Comparison of ENCODE assay signal across 10 mouse cellular contexts in genomic region chr9:110490913-110491312, GRCm38 (mm10). TPM values are rescaled to one million over a fixed set of nuclear protein-coding genes. Genes with fewer than 3 reads are reported as not detected.
DNase-seq lines count a peak whose midpoint lies in the region; ATAC-seq and TF ChIP-seq lines count a peak whose summit lies in the region.
"Had no signal": no experiment of that assay in that cellular context is flagged by ENCODE, and none has a peak within 500 bp of the region (broad histone marks: within the 10 kb centered on the region; RNA-seq: fewer than 3 reads in every experiment).

No protein-coding gene starts in this region.

- peak; percentile 57 for TF ChIP-seq CTCF in heart, adult 2 months (IDR thresholded peaks at IDR 0.05)
- TF ChIP-seq CTCF in liver, postnatal 0 days (IDR thresholded peaks at IDR 0.05; ENCODE audit: low read depth), result peak; percentile 62

- 58% methylated on average over 5 of the region's 5 CpGs for WGBS in heart, adult 2 months
- WGBS in heart, embryonic 10.5 days, result 54% methylated on average over 5 of the region's 5 CpGs
- WGBS in liver, postnatal 0 days (ENCODE audit: insufficient replicate concordance), result 63% methylated on average over 5 of the region's 5 CpGs
- 60% methylated on average over 5 of the region's 5 CpGs for WGBS in midbrain, embryonic 14.5 days
- 62% methylated on average over 5 of the region's 5 CpGs for WGBS in forebrain, embryonic 15.5 days

- no peaks in the 10 kb centered on the region for H3K79me2 ChIP-seq in heart, adult 2 months (replicated peaks; ENCODE audit: control insufficient read depth, insufficient read depth, low read length)

- no peak overlapping the region for H3K4me3 ChIP-seq in heart, adult 2 months
- no peak overlapping the region for H3K4me3 ChIP-seq in heart, embryonic 10.5 days
- no peak overlapping the region for H3K4me3 ChIP-seq in liver, postnatal 0 days (ENCODE audit: low read depth, low read length)
- H3K4me3 ChIP-seq in midbrain, embryonic 14.5 days (replicated peaks; ENCODE audit: low read depth, low read length), result no peak overlapping the region
- H3K4me3 ChIP-seq in forebrain, embryonic 15.5 days, result no peak overlapping the region
- H3K4me3 ChIP-seq: myocyte had no signal

- ATAC-seq in liver, postnatal 0 days, result no peak
- ATAC-seq in midbrain, embryonic 14.5 days (ENCODE audit: low FRiP score, low TSS enrichment), result no peak
- no peak for ATAC-seq in forebrain, embryonic 15.5 days (replicated peaks)

- TF ChIP-seq POLR2A in heart, adult 2 months (IDR thresholded peaks at IDR 0.05; ENCODE audit: insufficient read depth, low read depth, low read length), result no peak

- no peaks in the 10 kb centered on the region for H3K9me3 ChIP-seq in heart, embryonic 10.5 days
- H3K9me3 ChIP-seq in liver, postnatal 0 days (ENCODE audit: low read length), result peaks cover 9% of the 10 kb centered on the region
- no peaks in the 10 kb centered on the region; the same call in 1 of the 2 replicates for H3K9me3 ChIP-seq in midbrain, embryonic 14.5 days (ENCODE audit: control insufficient read depth, low read length)
- H3K9me3 ChIP-seq in forebrain, embryonic 15.5 days, result no peaks in the 10 kb centered on the region

- intact Hi-C loops in heart, adult 2 months (cut with DNase I), result no loop called here

- no peaks in the 10 kb centered on the region for H3K36me3 ChIP-seq in heart, adult 2 months (ENCODE audit: control insufficient read depth, insufficient read depth, low read length)
- no peaks in the 10 kb centered on the region for H3K36me3 ChIP-seq in heart, embryonic 10.5 days
- H3K36me3 ChIP-seq in liver, postnatal 0 days (replicated peaks; ENCODE audit: insufficient read depth, low read length), result no peaks in the 10 kb centered on the region
- no peaks in the 10 kb centered on the region for H3K36me3 ChIP-seq in midbrain, embryonic 14.5 days (ENCODE audit: control insufficient read depth, insufficient read depth, low read length)
- H3K36me3 ChIP-seq in forebrain, embryonic 15.5 days, result no peaks in the 10 kb centered on the region

- no peaks in the 10 kb centered on the region for H3K27me3 ChIP-seq in heart, adult 2 months (ENCODE audit: control insufficient read depth, insufficient read depth, low read length)
- H3K27me3 ChIP-seq in heart, embryonic 10.5 days (ENCODE audit: insufficient read depth, poor library complexity, severe bottlenecking), result no peaks in the 10 kb centered on the region
- H3K27me3 ChIP-seq in liver, postnatal 0 days (ENCODE audit: insufficient read depth, low read length), result no peaks in the 10 kb centered on the region
- no peaks in the 10 kb centered on the region for H3K27me3 ChIP-seq in midbrain, embryonic 14.5 days (ENCODE audit: control insufficient read depth, insufficient read depth, low read length)
- no peaks in the 10 kb centered on the region for H3K27me3 ChIP-seq in forebrain, embryonic 15.5 days

- no peak overlapping the region for H3K4me2 ChIP-seq in liver, postnatal 0 days (ENCODE audit: low read depth, low read length)
- H3K4me2 ChIP-seq in midbrain, embryonic 14.5 days (ENCODE audit: low read length), result no peak overlapping the region
- no peak overlapping the region for H3K4me2 ChIP-seq in forebrain, embryonic 15.5 days (replicated peaks)
- H3K4me2 ChIP-seq: heart, embryonic 11.5 days had no signal

- TF ChIP-seq EP300 in heart, adult 2 months (IDR thresholded peaks at IDR 0.05; ENCODE audit: insufficient read depth, low read depth, low read length), result no peak
- TF ChIP-seq EP300 in liver, postnatal 0 days (IDR thresholded peaks at IDR 0.05; ENCODE audit: low read depth), result no peak

- no peak overlapping the region for H3K9ac ChIP-seq in heart, adult 2 months (ENCODE audit: low read depth, low read length)
- H3K9ac ChIP-seq in liver, postnatal 0 days (replicated peaks), result no peak overlapping the region
- no peak overlapping the region for H3K9ac ChIP-seq in midbrain, embryonic 14.5 days (replicated peaks; ENCODE audit: low read length)
- H3K9ac ChIP-seq in forebrain, embryonic 15.5 days (replicated peaks), result no peak overlapping the region

- DNase-seq in heart, adult 2 months, result peak in 1 of 2 experiments; percentile 23
- no peak for DNase-seq in heart, embryonic 10.5 days (ENCODE audit: low spot score)
- peak; percentile 15 for DNase-seq in right cerebral cortex, postnatal 14 days
- DNase-seq in right cerebral cortex, adult 2 months (ENCODE audit: low spot score in 2 of 2), result no peak
- DNase-seq in liver, postnatal 0 days, result peak; percentile 44
- DNase-seq in thymus, postnatal 4 days, result peak; percentile 69
- no peak for DNase-seq in midbrain, embryonic 14.5 days

- H3K27ac ChIP-seq in heart, adult 2 months, result no peak overlapping the region
- no peak overlapping the region for H3K27ac ChIP-seq in heart, embryonic 10.5 days
- H3K27ac ChIP-seq in liver, postnatal 0 days (ENCODE audit: low read depth), result no peak overlapping the region
- H3K27ac ChIP-seq in midbrain, embryonic 14.5 days (replicated peaks; ENCODE audit: low read depth, low read length), result no peak overlapping the region
- no peak overlapping the region for H3K27ac ChIP-seq in forebrain, embryonic 15.5 days (replicated peaks)

- no peaks in the 10 kb centered on the region for H3K4me1 ChIP-seq in heart, adult 2 months (ENCODE audit: control insufficient read depth, insufficient read depth, low read length)
- H3K4me1 ChIP-seq in heart, embryonic 10.5 days, result no peaks in the 10 kb centered on the region
- H3K4me1 ChIP-seq in liver, postnatal 0 days (ENCODE audit: insufficient read depth), result no peaks in the 10 kb centered on the region
- H3K4me1 ChIP-seq in midbrain, embryonic 14.5 days (ENCODE audit: control insufficient read depth, insufficient read depth, low read length), result no peaks in the 10 kb centered on the region
- H3K4me1 ChIP-seq in forebrain, embryonic 15.5 days, result no peaks in the 10 kb centered on the region

RNA-seq across cellular contexts. Expression of gene Kif9, which starts 14.2 kb away (rescaled TPM):
- under 1 TPM; 0.10 to 0.43 TPM for total RNA-seq in heart, adult 2 months (2021)
- polyA plus RNA-seq in heart, adult 2 months (2012; rRNA removed), result 0.39 and 0.41 TPM in 2 replicates
- polyA plus RNA-seq in heart, embryonic 10.5 days (2016; fragmentation: Nextera tagmentation; extraction: Ambion mirVana), result 0.62 and 0.64 TPM in 2 replicates
- 0.09 and 0.53 TPM in 2 replicates for polyA plus RNA-seq in liver, postnatal 0 days (2015; fragmentation: Nextera tagmentation; extraction: Ambion mirVana)
- 2.4 and 3.4 TPM in 2 replicates for polyA plus RNA-seq in midbrain, embryonic 14.5 days (2014; fragmentation: Nextera tagmentation; extraction: Ambion mirVana)
- polyA plus RNA-seq in forebrain, embryonic 15.5 days (2015; fragmentation: Nextera tagmentation; extraction: Ambion mirVana), result 2.7 and 4.1 TPM in 2 replicates

RNA-seq across cellular contexts. Expression of gene Klhl18, which starts 14.4 kb away (rescaled TPM):
- 10 to 100 TPM; 11.4 to 12.0 TPM for total RNA-seq in heart, adult 2 months (2021)
- 13.0 and 18.2 TPM in 2 replicates for polyA plus RNA-seq in heart, adult 2 months (2012; rRNA removed)
- polyA plus RNA-seq in heart, embryonic 10.5 days (2016; fragmentation: Nextera tagmentation; extraction: Ambion mirVana), result 9.0 and 10.0 TPM in 2 replicates
- 1.4 and 1.5 TPM in 2 replicates for polyA plus RNA-seq in liver, postnatal 0 days (2015; fragmentation: Nextera tagmentation; extraction: Ambion mirVana)
- 18.7 and 20.4 TPM in 2 replicates for polyA plus RNA-seq in midbrain, embryonic 14.5 days (2014; fragmentation: Nextera tagmentation; extraction: Ambion mirVana)
- 14.0 and 14.2 TPM in 2 replicates for polyA plus RNA-seq in forebrain, embryonic 15.5 days (2015; fragmentation: Nextera tagmentation; extraction: Ambion mirVana)

RNA-seq across cellular contexts. Expression of gene Setd2, which starts 41.5 kb away (rescaled TPM):
- 10 to 100 TPM; 36.4 to 37.7 TPM for total RNA-seq in heart, adult 2 months (2021)
- 22.4 and 34.1 TPM in 2 replicates for polyA plus RNA-seq in heart, adult 2 months (2012; rRNA removed)
- 24.0 and 29.5 TPM in 2 replicates for polyA plus RNA-seq in heart, embryonic 10.5 days (2016; fragmentation: Nextera tagmentation; extraction: Ambion mirVana)
- polyA plus RNA-seq in liver, postnatal 0 days (2015; fragmentation: Nextera tagmentation; extraction: Ambion mirVana), result 9.6 and 10.1 TPM in 2 replicates
- 49.8 and 58.1 TPM in 2 replicates for polyA plus RNA-seq in midbrain, embryonic 14.5 days (2014; fragmentation: Nextera tagmentation; extraction: Ambion mirVana)
- 36.2 and 36.7 TPM in 2 replicates for polyA plus RNA-seq in forebrain, embryonic 15.5 days (2015; fragmentation: Nextera tagmentation; extraction: Ambion mirVana)

Comparison
In these comparisons a context has a peak if more than half of its experiments do, and no peak if none do; other contexts are left out.
1. DNase-seq: peak in right cerebral cortex, postnatal 14 days (single experiment), liver, postnatal 0 days (single experiment) and thymus, postnatal 4 days (single experiment); none in heart, embryonic 10.5 days (single experiment), right cerebral cortex, adult 2 months (0 of 2) and midbrain, embryonic 14.5 days (single experiment).